Comparison of ENCODE assay signal across 12 mouse cellular contexts in the genomic region with DNA sequence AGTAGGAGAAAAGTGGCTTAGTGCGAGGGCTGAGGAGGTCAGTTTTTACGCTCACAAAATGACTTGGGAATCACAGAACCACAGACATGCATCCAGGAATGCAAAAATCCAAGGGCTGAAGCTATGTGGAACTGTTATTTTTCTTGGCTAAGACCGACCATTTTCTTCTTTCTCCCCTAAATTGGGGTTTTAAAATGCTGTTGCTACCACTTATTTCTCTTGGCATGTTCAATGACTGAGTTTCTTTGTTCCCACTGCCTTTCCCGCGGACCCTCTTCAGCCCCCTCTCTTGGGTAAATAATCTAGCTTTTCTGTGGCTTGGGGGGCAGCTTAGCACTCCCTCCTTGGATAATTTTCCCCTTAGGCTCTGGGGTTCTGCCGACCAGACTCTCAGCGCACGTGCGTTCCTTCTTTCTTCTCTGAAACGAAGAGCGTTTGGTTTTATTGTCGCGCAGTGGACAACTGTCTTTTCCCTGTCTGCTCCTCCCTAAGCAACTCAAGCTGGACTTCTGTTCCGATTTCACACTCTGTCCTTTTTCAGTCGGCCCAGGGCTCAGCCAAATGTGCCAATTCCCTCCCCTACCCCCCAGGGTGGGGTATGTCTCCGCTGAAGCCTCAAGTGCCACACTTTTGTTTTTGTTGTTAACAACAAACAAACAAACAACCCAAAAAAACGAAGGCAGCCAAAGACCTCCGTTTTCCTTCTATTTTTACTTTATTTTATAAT.
DNase-seq lines count a peak whose midpoint lies in the region; ATAC-seq lines count a peak whose summit lies in the region.
"Had no signal": no experiment of that assay in that cellular context is flagged by ENCODE, and none has a peak within 500 bp of the region (broad histone marks: within the 10 kb centered on the region; RNA-seq: fewer than 3 reads in every experiment).

No protein-coding gene starts in this region.

- no peaks in the 10 kb centered on the region for H3K36me3 ChIP-seq in limb, embryonic 12.5 days
- no peaks in the 10 kb centered on the region for H3K36me3 ChIP-seq in limb, embryonic 10.5 days
- no peaks in the 10 kb centered on the region for H3K36me3 ChIP-seq in embryonic facial prominence, embryonic 15.5 days
- H3K36me3 ChIP-seq in limb, embryonic 13.5 days: no peaks in the 10 kb centered on the region
- no peaks in the 10 kb centered on the region for H3K36me3 ChIP-seq in neural tube, embryonic 14.5 days (ENCODE audit: control insufficient read depth, insufficient read depth, low read length)

- peak overlapping the region; percentile 5; the same call in 1 of the 2 replicates for H3K4me2 ChIP-seq in limb, embryonic 12.5 days
- H3K4me2 ChIP-seq in embryonic facial prominence, embryonic 15.5 days (replicated peaks): peak overlapping the region; percentile 36
- H3K4me2 ChIP-seq in limb, embryonic 13.5 days (replicated peaks): peak overlapping the region; percentile 38
- H3K4me2 ChIP-seq in neural tube, embryonic 14.5 days (ENCODE audit: low read depth, low read length): peak overlapping the region; percentile 38

- H3K27ac ChIP-seq in limb, embryonic 12.5 days: no peak overlapping the region
- no peak overlapping the region for H3K27ac ChIP-seq in limb, embryonic 10.5 days
- peak overlapping the region; percentile 81 for H3K27ac ChIP-seq in embryonic facial prominence, embryonic 15.5 days (replicated peaks)
- no peak overlapping the region; the same call in 1 of the 2 replicates for H3K27ac ChIP-seq in limb, embryonic 13.5 days
- no peak overlapping the region for H3K27ac ChIP-seq in neural tube, embryonic 14.5 days (ENCODE audit: low read depth, low read length)
- H3K27ac ChIP-seq: left cerebral cortex, adult 2 months; stomach, postnatal 0 days had no signal

- WGBS in limb, embryonic 12.5 days: 51% methylated on average over 18 of the region's 18 CpGs
- WGBS in limb, embryonic 10.5 days: 57% methylated on average over 18 of the region's 18 CpGs
- 21% methylated on average over 18 of the region's 18 CpGs for WGBS in embryonic facial prominence, embryonic 15.5 days
- WGBS in limb, embryonic 13.5 days: 38% methylated on average over 18 of the region's 18 CpGs
- 33% methylated on average over 18 of the region's 18 CpGs for WGBS in neural tube, embryonic 14.5 days

- no peak for DNase-seq in limb, embryonic 10.5 days (ENCODE audit: low spot score)
- DNase-seq in heart, adult 9 months (ENCODE audit: low spot score in 2 of 2): no peak
- no peak for DNase-seq in layer of hippocampus, postnatal 36 days
- DNase-seq: kidney, adult 2 months; right cerebral cortex, postnatal 4 days had no signal

- peaks cover 53% of the 10 kb centered on the region for H3K27me3 ChIP-seq in limb, embryonic 12.5 days
- peaks cover 91% of the 10 kb centered on the region for H3K27me3 ChIP-seq in limb, embryonic 10.5 days (ENCODE audit: low read depth, poor library complexity, severe bottlenecking)
- no peaks in the 10 kb centered on the region for H3K27me3 ChIP-seq in embryonic facial prominence, embryonic 15.5 days
- H3K27me3 ChIP-seq in limb, embryonic 13.5 days: peaks cover 40% of the 10 kb centered on the region
- H3K27me3 ChIP-seq in neural tube, embryonic 14.5 days (ENCODE audit: control insufficient read depth, insufficient read depth, low read length): no peaks in the 10 kb centered on the region

- H3K9ac ChIP-seq in limb, embryonic 12.5 days (replicated peaks): no peak overlapping the region
- no peak overlapping the region for H3K9ac ChIP-seq in embryonic facial prominence, embryonic 15.5 days
- H3K9ac ChIP-seq in limb, embryonic 13.5 days: no peak overlapping the region
- no peak overlapping the region for H3K9ac ChIP-seq in neural tube, embryonic 14.5 days (replicated peaks; ENCODE audit: low read depth, low read length)

- H3K9me3 ChIP-seq in limb, embryonic 12.5 days: no peaks in the 10 kb centered on the region
- no peaks in the 10 kb centered on the region for H3K9me3 ChIP-seq in limb, embryonic 10.5 days (replicated peaks)
- no peaks in the 10 kb centered on the region for H3K9me3 ChIP-seq in embryonic facial prominence, embryonic 15.5 days (replicated peaks)
- H3K9me3 ChIP-seq in limb, embryonic 13.5 days: no peaks in the 10 kb centered on the region
- H3K9me3 ChIP-seq in neural tube, embryonic 14.5 days (ENCODE audit: control insufficient read depth, low read length): no peaks in the 10 kb centered on the region

- H3K4me3 ChIP-seq in limb, embryonic 12.5 days (replicated peaks): no peak overlapping the region
- H3K4me3 ChIP-seq in limb, embryonic 10.5 days: no peak overlapping the region
- H3K4me3 ChIP-seq in embryonic facial prominence, embryonic 15.5 days (replicated peaks): no peak overlapping the region
- H3K4me3 ChIP-seq in limb, embryonic 13.5 days: no peak overlapping the region
- H3K4me3 ChIP-seq in neural tube, embryonic 14.5 days (ENCODE audit: low read depth, low read length): no peak overlapping the region
- H3K4me3 ChIP-seq: left cerebral cortex, adult 2 months had no signal

- ATAC-seq in limb, embryonic 12.5 days (ENCODE audit: insufficient number of reproducible peaks, insufficient read depth, low FRiP score, low TSS enrichment, low read depth): no peak
- peak; percentile 47; the same call in 1 of the 2 replicates for ATAC-seq in embryonic facial prominence, embryonic 15.5 days (ENCODE audit: insufficient number of reproducible peaks, low FRiP score, low TSS enrichment, low read depth)
- ATAC-seq in limb, embryonic 13.5 days (ENCODE audit: low FRiP score, low read depth): peak; percentile 36; the same call in 1 of the 2 replicates
- ATAC-seq in neural tube, embryonic 14.5 days (ENCODE audit: low read depth): no peak
- ATAC-seq: lung, postnatal 0 days had no signal

- peaks cover 14% of the 10 kb centered on the region for H3K4me1 ChIP-seq in limb, embryonic 12.5 days (replicated peaks)
- H3K4me1 ChIP-seq in limb, embryonic 10.5 days: peaks cover 12% of the 10 kb centered on the region
- H3K4me1 ChIP-seq in embryonic facial prominence, embryonic 15.5 days: peaks cover 18% of the 10 kb centered on the region
- peaks cover 27% of the 10 kb centered on the region for H3K4me1 ChIP-seq in limb, embryonic 13.5 days
- H3K4me1 ChIP-seq in neural tube, embryonic 14.5 days (ENCODE audit: control insufficient read depth, insufficient read depth, low read length): peaks cover 7% of the 10 kb centered on the region; the same call in 1 of the 2 replicates

Comparison
In these comparisons a context has a peak if more than half of its experiments do, and no peak if none do; other contexts are left out.
1. ATAC-seq: peak in embryonic facial prominence, embryonic 15.5 days (single experiment) and limb, embryonic 13.5 days (single experiment); none in limb, embryonic 12.5 days (single experiment) and neural tube, embryonic 14.5 days (single experiment).
2. Peak in every context shown above with its lines, with median percentiles within 50 percentile points of each other: H3K4me2 ChIP-seq.